Mouse (Mus musculus) ovary, postnatal 10 days (tissue): Measurements from ENCODE around the gene Aplp2.
"Not testable (repeated sequence)": the region's sequence is repeated elsewhere in the genome, so short reads cannot be mapped to it uniquely, and the experiment has no call there.

Experiments used
- DNase-seq: peaks from one replicate; pipeline ENCODE4 v3.0.0; 2022; ENCODE audit warnings: low spot score

The Aplp2 gene

GRCm38 (mm10) chr9:31177692-31178091, 33.9 kb downstream of the Aplp2 start:
- DNase-seq = no peak

GRCm38 (mm10) chr9:31176379-31177130, 35.1 kb downstream of the Aplp2 start:
- DNase-seq = peak; percentile 59

- DNase-seq = no peak
These were observed 35.6 kb downstream of the Aplp2 start for GRCm38 (mm10) chr9:31175978-31176377.

GRCm38 (mm10) chr9:31175346-31175745, 36.3 kb downstream of the Aplp2 start:
- DNase-seq = no peak

GRCm38 (mm10) chr9:31168356-31169093, 43.1 kb downstream of the Aplp2 start:
- no peak for DNase-seq

- no peak for DNase-seq
These were observed 44.3 kb downstream of the Aplp2 start for GRCm38 (mm10) chr9:31167305-31167704.

- not testable (repeated sequence) for DNase-seq
These were observed 46.1 kb downstream of the Aplp2 start for GRCm38 (mm10) chr9:31165505-31165904.

GRCm38 (mm10) chr9:31163327-31163726, 48.3 kb downstream of the Aplp2 start:
- DNase-seq = no peak

- no peak for DNase-seq
These were observed 48.7 kb downstream of the Aplp2 start for GRCm38 (mm10) chr9:31162911-31163310.

- DNase-seq = no peak
These were observed 51.7 kb downstream of the Aplp2 start for GRCm38 (mm10) chr9:31159910-31160309.

- DNase-seq = no peak
These were observed 55.0 kb downstream of the Aplp2 start for GRCm38 (mm10) chr9:31156594-31156993.

- no peak for DNase-seq
These were observed 60.6 kb downstream of the Aplp2 start for GRCm38 (mm10) chr9:31151050-31151449.

- no peak for DNase-seq
These were observed 63.5 kb downstream of the Aplp2 start for GRCm38 (mm10) chr9:31148135-31148534.

GRCm38 (mm10) chr9:31145272-31145925, 66.2 kb downstream of the Aplp2 start:
- DNase-seq = no peak

- DNase-seq = no peak
These were observed 68.7 kb downstream of the Aplp2 start for GRCm38 (mm10) chr9:31142924-31143323.

- no peak for DNase-seq
These were observed 78.5 kb downstream of the Aplp2 start for GRCm38 (mm10) chr9:31133131-31133530.

GRCm38 (mm10) chr9:31131205-31131968, 80.2 kb downstream of the Aplp2 start, which contains the start of gene St14:
TSS of gene St14 (minus strand) at chr9:31131853.
- no peak for DNase-seq

- DNase-seq = no peak
These were observed 81.0 kb downstream of the Aplp2 start for GRCm38 (mm10) chr9:31130357-31131204.

- no peak for DNase-seq
These were observed 81.7 kb downstream of the Aplp2 start for GRCm38 (mm10) chr9:31129956-31130355.

- DNase-seq = no peak
These were observed 83.6 kb downstream of the Aplp2 start for GRCm38 (mm10) chr9:31127876-31128465.

GRCm38 (mm10) chr9:31126079-31126478, 85.5 kb downstream of the Aplp2 start:
- DNase-seq = no peak
